Mouse (Mus musculus) neural tube, embryonic 11.5 days (tissue): Measurements from ENCODE around the gene Gm49333. TPM values are rescaled to one million over a fixed set of nuclear protein-coding genes. Genes with fewer than 3 reads are reported as not detected.

Experiments used
- ATAC-seq: fragments of 200-750 bp; cut with Nextera tagmentation; 2 replicates; pipeline ENCODE4 v1.8.0; 2017; ENCODE audit warnings: moderate number of reproducible peaks, mild to moderate bottlenecking, moderate TSS enrichment, moderate library complexity; ENCODE audit not compliant: insufficient read depth, low FRiP score, low TSS enrichment
- DNase-seq: peaks from one replicate; pipeline ENCODE4 v3.0.0-alpha.2; 2015; ENCODE audit warnings: low spot score
- H3K27ac ChIP-seq: fragments of 300-500 bp; sonication (generic); 2 replicates; pipeline ENCODE4 v1.5.1; 2014; ENCODE audit warnings: low read depth, mild to moderate bottlenecking, low read length
- H3K27me3 ChIP-seq: fragments of 300-500 bp; sonication (generic); 2 replicates; pipeline ENCODE4 v1.6.1; 2014; ENCODE audit warnings: mild to moderate bottlenecking, low read length, mixed read lengths; ENCODE audit not compliant: control insufficient read depth, insufficient read depth
- H3K36me3 ChIP-seq: fragments of 300-500 bp; sonication (generic); 2 replicates; pipeline ENCODE4 v1.6.1; 2014; ENCODE audit warnings: mild to moderate bottlenecking, low read length, moderate library complexity, mixed read lengths; ENCODE audit not compliant: control insufficient read depth, insufficient read depth
- H3K4me1 ChIP-seq: fragments of 300-500 bp; sonication (generic); 2 replicates; pipeline ENCODE4 v1.6.1; 2014; ENCODE audit warnings: low read length, mixed read lengths; ENCODE audit not compliant: control insufficient read depth, insufficient read depth
- H3K4me2 ChIP-seq: fragments of 300-500 bp; sonication (generic); 2 replicates; pipeline ENCODE4 v1.6.1; 2014; ENCODE audit warnings: low read depth, mild to moderate bottlenecking, moderate library complexity
- H3K4me3 ChIP-seq: fragments of 300-500 bp; sonication (generic); 2 replicates; pipeline ENCODE4 v1.5.1; 2014; ENCODE audit warnings: low read depth, low read length
- H3K9ac ChIP-seq: fragments of 300-500 bp; sonication (generic); 2 replicates; pipeline ENCODE4 v1.6.1; 2014; ENCODE audit warnings: mild to moderate bottlenecking, low read length
- H3K9me3 ChIP-seq: fragments of 300-500 bp; sonication (generic); 2 replicates; pipeline ENCODE4 v1.6.1; 2016; ENCODE audit warnings: low read length; ENCODE audit not compliant: control insufficient read depth
- WGBS: fragments of 180-500 bp; shearing (Covaris S2); extraction: QIAGEN DNeasy Blood & Tissue Kit; methylation state at CpG from one replicate; pipeline ENCODE4 v1.1.7; 2014; 5-methylcytosine and 5-hydroxymethylcytosine counted together
- polyA plus RNA-seq: library from polyadenylated mRNA; unstranded; fragments of >200 nt; fragmentation: Nextera tagmentation; extraction: Ambion mirVana; gene quantifications from 2 replicates; pipeline ENCODE4 v1.2.1, GENCODE M21; 2014

The Gm49333 gene
- polyA plus RNA-seq, 1 experiment from 2014 or later = not detected

DNA sequence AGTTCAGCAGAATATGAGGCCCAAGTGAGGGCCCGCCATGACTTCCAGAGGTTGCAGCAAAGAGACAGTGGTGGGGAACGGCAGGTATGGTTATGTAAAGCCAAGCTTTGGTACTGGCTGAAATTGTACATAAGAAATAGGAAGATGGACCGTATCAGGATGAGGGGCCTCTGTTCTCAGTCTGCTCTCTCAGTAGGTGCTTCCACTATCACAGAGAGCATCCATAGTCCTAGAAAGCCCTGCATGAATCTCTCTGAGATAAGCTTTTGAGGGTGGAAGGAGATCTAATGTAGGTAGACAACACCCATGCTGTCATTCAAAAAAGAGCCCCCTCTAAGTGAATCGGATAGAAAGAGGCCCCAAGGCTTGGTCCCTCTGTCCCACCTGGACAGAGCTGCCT, 15.7 kb upstream of the Gm49333 start:
- Histone ChIP-seq H3K27me3 (peaks cover 26% of the 10 kb centered on the region), H3K27ac (no peak overlapping the region), H3K9ac (no peak overlapping the region), H3K9me3 (no peaks in the 10 kb centered on the region), H3K4me1 (0 out of 2 replicates have a peak, but pooled peaks cover under 1% of the 10 kb centered on the region), H3K36me3 (no peaks in the 10 kb centered on the region), H3K4me3 (no peak overlapping the region), H3K4me2 (no peak overlapping the region)
- no peak for DNase-seq
- 86% methylated on average over 4 of the region's 4 CpGs for WGBS
- no peak for ATAC-seq

DNA sequence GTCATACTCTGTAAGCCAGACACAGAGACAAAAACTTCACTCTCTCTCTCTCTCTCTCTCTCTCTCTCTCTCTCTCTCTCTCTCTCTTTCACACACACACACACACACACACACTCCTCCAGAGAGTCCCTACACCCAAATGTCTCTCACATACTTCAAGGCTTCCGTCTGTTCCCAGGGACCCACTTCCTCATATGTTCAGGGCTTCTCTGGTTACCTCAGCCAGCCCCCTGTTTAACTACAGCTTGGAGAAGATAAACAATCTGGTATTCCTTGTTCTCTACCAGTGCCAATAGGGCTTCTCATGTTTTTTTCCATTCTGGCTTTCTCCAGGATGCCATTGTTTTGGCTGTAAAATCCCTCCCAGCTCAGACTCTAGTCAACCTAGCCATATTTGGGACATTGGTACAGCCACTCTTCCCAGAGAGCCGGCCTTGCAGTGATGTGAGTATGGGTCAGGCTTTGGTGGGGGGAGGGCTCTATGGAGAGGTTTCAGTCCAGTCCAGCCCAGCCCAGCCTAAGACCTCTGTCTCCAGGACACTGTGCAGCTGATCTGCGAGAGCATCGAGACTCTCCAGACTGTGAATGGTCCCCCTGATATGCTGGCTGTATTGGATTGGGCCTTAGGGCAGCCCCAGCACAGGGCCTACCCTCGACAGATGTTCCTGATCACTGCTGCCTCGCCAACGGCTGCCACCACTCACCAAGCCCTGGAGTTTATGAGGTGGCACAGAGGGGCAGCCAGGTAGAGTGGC, 14.5 kb upstream of the Gm49333 start:
- Histone ChIP-seq H3K9ac (no peak overlapping the region), H3K27me3 (peaks cover 15% of the 10 kb centered on the region), H3K4me3 (no peak overlapping the region), H3K4me2 (no peak overlapping the region), H3K9me3 (no peaks in the 10 kb centered on the region), H3K36me3 (no peaks in the 10 kb centered on the region), H3K4me1 (no peaks in the 10 kb centered on the region), H3K27ac (no peak overlapping the region)
- no peak for ATAC-seq
- no peak for DNase-seq
- WGBS = 63% methylated on average over 7 of the region's 7 CpGs

DNA sequence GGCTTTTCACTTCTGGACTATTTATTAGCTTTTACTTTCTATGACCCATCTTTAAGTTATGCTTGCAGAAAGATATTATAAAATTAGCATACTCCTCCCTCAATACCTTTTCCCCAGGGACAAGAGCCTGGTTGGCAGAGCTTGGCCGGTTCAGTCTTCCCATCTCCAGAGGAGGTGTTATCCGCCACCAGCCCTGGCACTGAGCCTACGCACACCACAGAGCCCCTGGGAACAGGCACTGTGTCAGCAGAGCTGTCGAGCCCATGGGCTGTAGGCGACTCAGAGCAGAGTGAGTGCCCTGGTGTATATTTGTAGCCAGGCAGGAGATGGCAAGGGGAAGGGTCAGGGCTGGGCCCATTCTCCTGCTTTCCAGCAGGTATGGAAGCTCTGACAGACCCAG, 10.9 kb upstream of the Gm49333 start:
- H3K4me3 ChIP-seq = no peak overlapping the region
- H3K9ac ChIP-seq = no peak overlapping the region; the same call in 1 of the 2 replicates
- no peaks in the 10 kb centered on the region for H3K4me1 ChIP-seq
- H3K27me3 ChIP-seq = no peaks in the 10 kb centered on the region
- no peak overlapping the region for H3K4me2 ChIP-seq
- ATAC-seq (no peak), DNase-seq (no peak)
- H3K9me3 ChIP-seq = no peaks in the 10 kb centered on the region
- 83% methylated on average over 5 of the region's 5 CpGs for WGBS
- H3K36me3 ChIP-seq = peaks cover 6% of the 10 kb centered on the region; the same call in 1 of the 2 replicates
- H3K27ac ChIP-seq = no peak overlapping the region

DNA sequence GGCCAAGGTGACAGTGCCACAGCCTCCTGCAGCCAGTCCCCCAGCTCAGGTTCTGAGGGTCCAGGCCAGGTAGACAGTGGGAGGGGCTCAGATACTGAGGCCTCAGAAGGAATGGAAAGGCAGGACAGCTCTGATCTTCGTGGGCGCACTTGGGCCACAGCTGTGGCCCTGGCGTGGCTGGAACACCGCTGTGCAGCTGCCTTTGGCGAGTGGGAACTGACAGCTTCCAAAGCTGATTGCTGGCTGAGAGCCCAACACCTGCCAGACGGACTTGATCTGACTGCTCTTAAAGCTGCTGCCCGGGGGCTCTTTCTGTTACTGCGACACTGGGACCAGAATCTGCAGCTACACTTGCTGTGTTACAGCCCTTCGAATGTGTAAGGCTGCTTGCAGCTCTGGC, 6.7 kb upstream of the Gm49333 start:
- peaks cover 18% of the 10 kb centered on the region for H3K36me3 ChIP-seq
- H3K9ac ChIP-seq = no peak overlapping the region
- DNase-seq (no peak), ATAC-seq (no peak)
- no peaks in the 10 kb centered on the region for H3K9me3 ChIP-seq
- no peak overlapping the region for H3K27ac ChIP-seq
- H3K4me2 ChIP-seq = no peak overlapping the region
- no peaks in the 10 kb centered on the region for H3K27me3 ChIP-seq
- no peak overlapping the region for H3K4me3 ChIP-seq
- no peaks in the 10 kb centered on the region; the same call in 1 of the 2 replicates for H3K4me1 ChIP-seq
- WGBS = 89% methylated on average over 9 of the region's 9 CpGs

DNA sequence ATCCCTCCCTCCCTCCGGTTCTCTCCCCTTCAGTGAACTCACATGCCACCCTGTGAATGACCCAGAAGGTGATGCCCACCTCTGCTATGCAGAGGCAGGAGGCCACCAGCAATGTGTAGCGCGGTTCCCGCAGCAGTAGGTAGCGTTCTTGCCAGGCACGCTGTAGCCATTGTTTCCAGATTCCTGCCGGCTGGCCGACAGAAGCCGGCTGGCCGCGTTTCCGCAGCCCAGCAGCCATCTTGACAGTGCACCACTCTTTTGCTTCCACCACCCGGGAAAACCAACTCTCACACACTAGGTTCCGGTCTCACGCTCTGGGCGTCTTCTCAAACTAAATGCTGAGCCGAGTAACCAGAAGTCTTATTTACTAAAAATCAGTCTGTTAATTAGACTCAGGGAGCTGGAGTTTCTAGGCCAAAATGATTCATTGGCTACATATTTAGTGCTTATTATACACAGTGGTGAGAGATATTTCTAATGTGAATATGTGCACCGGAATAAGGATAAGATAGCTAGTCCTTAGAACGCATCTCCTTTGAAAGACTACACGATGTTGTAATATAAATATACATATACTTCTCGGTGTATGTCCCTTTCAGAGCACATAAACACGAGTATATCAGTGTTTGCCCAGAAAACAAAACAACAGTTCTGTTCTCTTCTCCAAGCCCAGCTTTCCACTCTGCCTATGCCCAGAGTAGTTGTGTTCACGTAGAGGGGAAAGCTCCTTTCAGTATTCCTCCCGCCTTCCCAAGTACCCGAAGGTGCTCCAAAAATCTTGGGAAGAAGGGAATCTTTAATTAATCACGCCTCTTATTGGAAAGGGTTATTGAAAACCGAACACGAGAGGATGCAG, 681 bp upstream of the Gm49333 start:
- DNase-seq (peak; percentile 86), ATAC-seq (peak; percentile 62)
- H3K4me1 ChIP-seq = no peaks in the 10 kb centered on the region; the same call in 1 of the 2 replicates
- H3K4me3 ChIP-seq = peak overlapping the region; percentile 88
- H3K36me3 ChIP-seq = peaks cover 11% of the 10 kb centered on the region
- peak overlapping the region; percentile 78 for H3K27ac ChIP-seq
- H3K4me2 ChIP-seq = peak overlapping the region; percentile 74
- no peaks in the 10 kb centered on the region for H3K9me3 ChIP-seq
- H3K27me3 ChIP-seq = no peaks in the 10 kb centered on the region
- H3K9ac ChIP-seq = peak overlapping the region; percentile 96
- under 1% methylated on average over 28 of the region's 28 CpGs for WGBS

DNA sequence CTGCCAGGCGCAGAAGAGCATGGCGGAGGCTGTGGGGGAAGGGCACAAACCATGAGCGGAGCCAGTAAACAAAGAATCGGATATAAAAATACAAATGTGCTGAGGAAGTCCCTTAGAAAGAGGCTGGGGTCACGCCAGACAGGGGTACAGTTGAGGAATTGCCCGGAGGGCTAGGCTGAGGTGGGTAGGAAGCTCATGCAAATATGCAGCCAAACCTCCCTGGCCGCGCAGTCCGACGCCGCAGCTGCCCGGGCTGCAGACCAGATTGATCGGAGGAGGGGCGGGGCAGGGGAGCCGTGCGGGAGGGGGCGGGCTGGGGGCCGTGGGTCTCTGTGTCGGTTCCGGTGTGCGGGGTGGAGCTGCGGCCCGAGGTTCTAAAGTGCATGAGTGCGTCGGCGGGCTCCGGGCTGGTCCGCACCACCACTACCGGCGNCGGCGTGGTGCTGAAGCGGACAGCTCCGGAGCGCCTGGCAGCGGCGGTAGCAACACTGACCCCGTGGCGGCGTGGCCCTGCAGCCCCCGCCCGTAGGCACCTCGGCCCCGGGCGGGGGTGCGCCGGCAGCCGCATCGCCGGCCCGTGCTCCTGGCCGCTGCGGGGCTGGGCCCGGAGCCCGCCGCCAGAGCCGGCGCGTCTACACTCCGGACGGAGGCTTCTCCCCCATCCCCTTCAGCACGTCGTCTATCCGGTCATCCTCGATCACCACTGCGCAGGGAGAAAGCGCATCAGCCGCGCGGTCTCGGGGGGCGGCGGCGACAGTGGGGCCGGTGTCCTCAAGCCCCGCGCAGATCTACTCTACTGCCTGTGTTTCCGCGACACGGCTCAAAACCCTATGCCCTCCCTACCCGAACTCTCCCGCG, 8.4 kb downstream of the Gm49333 start:
- H3K9me3 ChIP-seq = no peaks in the 10 kb centered on the region
- peak; percentile 24 for ATAC-seq

DNA sequence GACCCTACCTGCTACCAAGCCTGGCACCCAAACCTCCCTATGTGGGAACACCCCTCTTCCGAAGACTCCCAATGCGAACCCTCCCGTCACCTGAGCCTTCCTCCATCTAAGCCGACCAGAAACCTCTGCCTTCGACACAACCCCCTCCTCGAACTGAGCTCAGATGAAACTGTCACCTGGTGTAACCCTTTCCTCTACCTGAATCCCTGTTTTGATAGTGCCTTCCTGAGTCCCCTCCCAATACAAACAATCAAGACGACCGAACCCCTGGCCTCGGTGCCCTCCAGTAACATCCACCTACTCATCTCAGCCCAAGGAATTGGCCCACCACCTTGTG, 9.0 kb downstream of the Gm49333 start:
- DNase-seq = peak; percentile 47
- Histone ChIP-seq H3K9me3 (no peaks in the 10 kb centered on the region), H3K27ac (peak overlapping the region; percentile 87), H3K4me1 (peaks cover 11% of the 10 kb centered on the region), H3K9ac (peak overlapping the region; percentile 70), H3K4me3 (peak overlapping the region; percentile 77), H3K36me3 (no peaks in the 10 kb centered on the region), H3K4me2 (peak overlapping the region; percentile 99), H3K27me3 (no peaks in the 10 kb centered on the region)
- under 1% methylated on average over 9 of the region's 9 CpGs for WGBS
- peak; percentile 4; the same call in 1 of the 2 replicates for ATAC-seq

More for the DNA sequence above, 8.4 kb downstream of the Gm49333 start:
- Histone ChIP-seq H3K4me1 (peaks cover 11% of the 10 kb centered on the region), H3K36me3 (no peaks in the 10 kb centered on the region), H3K9ac (peak overlapping the region; percentile 70), H3K4me3 (peak overlapping the region; percentile 77), H3K27me3 (no peaks in the 10 kb centered on the region), H3K4me2 (peak overlapping the region; percentile 99), H3K27ac (0 out of 2 replicates have a peak overlapping the region, but pooled peaks have one; percentile 49)
- WGBS = 2% methylated on average over 62 of the region's 83 CpGs
- peak; percentile 61 for DNase-seq

DNA sequence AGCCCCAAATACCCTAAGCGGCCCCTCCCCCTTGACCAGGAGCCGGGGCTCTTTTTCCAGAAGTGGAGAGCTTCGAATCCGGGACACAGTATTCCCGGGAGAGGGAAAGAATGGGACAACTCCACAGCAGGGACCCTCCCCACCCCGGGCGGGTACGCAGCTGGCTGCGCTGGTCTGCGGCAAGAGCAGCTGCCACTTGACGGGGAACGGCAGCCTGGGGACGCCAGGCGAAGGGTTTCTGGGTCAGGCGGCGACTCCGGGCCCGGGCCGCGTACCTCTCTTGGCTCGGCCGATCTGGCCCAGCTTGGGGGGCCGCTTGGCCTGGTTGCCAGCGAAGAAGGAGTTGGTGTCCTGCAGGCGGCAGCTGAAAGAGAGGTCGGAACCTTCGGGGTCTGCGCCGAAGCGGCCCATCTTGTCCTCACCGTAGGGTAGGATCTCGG, 9.4 kb downstream of the Gm49333 start:
- H3K27ac ChIP-seq = peak overlapping the region; percentile 87

More for the DNA sequence above, 9.4 kb downstream of the Gm49333 start:
- Histone ChIP-seq H3K36me3 (no peaks in the 10 kb centered on the region), H3K4me1 (peaks cover 11% of the 10 kb centered on the region), H3K9ac (peak overlapping the region; percentile 70), H3K4me2 (peak overlapping the region; percentile 99), H3K9me3 (no peaks in the 10 kb centered on the region), H3K4me3 (peak overlapping the region; percentile 77), H3K27me3 (no peaks in the 10 kb centered on the region)
- WGBS = under 1% methylated on average over 32 of the region's 32 CpGs
- DNase-seq = peak; percentile 67
- ATAC-seq = peak; percentile 33; the same call in 1 of the 2 replicates
